Mouse (Mus musculus): ENCODE data around the gene Tmem273. TPM values are rescaled to one million over a fixed set of nuclear protein-coding genes. Genes with fewer than 3 reads are reported as not detected.

The Tmem273 gene
- polyA plus RNA-seq, 1 experiment from 2014 or later, result 0.98 TPM

- H3K27ac ChIP-seq (ENCODE audit: low read depth, low read length), result no peak overlapping the region
- H3K9ac ChIP-seq (ENCODE audit: low read depth, low read length), result no peak overlapping the region
- no peak for TF ChIP-seq CTCF (IDR thresholded peaks at IDR 0.05; ENCODE audit: low read depth)
- no peak overlapping the region for H3K4me2 ChIP-seq (replicated peaks; ENCODE audit: low read depth)
- H3K27me3 ChIP-seq (replicated peaks; ENCODE audit: control insufficient read depth, insufficient read depth, low read length), result no peaks in the 10 kb centered on the region
- no peaks in the 10 kb centered on the region for H3K4me1 ChIP-seq (replicated peaks; ENCODE audit: control insufficient read depth, insufficient read depth, low read length)
- no peak overlapping the region for H3K4me3 ChIP-seq (ENCODE audit: low read depth, low read length)
- H3K36me3 ChIP-seq (ENCODE audit: control insufficient read depth, insufficient read depth), result no peaks in the 10 kb centered on the region
- ATAC-seq, result no peak
- no peaks in the 10 kb centered on the region for H3K9me3 ChIP-seq (ENCODE audit: control insufficient read depth)
- 61% methylated on average over 7 of the region's 7 CpGs for WGBS
Observed at GRCm38 (mm10) chr14:32817258-32817657, 31.5 kb downstream of the Tmem273 start.

- no peak overlapping the region for H3K27ac ChIP-seq (ENCODE audit: low read depth, low read length)
- no peak for ATAC-seq
Observed at GRCm38 (mm10) chr14:32819297-32819696, 33.5 kb downstream of the Tmem273 start.

GRCm38 (mm10) chr14:32822812-32823211 is 37.0 kb downstream of the Tmem273 start:
- no peaks in the 10 kb centered on the region for H3K9me3 ChIP-seq (ENCODE audit: control insufficient read depth)
- H3K27ac ChIP-seq (ENCODE audit: low read depth, low read length), result no peak overlapping the region
- no peak overlapping the region for H3K4me2 ChIP-seq (replicated peaks; ENCODE audit: low read depth)
- ATAC-seq, result no peak
- no peak overlapping the region for H3K4me3 ChIP-seq (ENCODE audit: low read depth, low read length)
- TF ChIP-seq CTCF (IDR thresholded peaks at IDR 0.05; ENCODE audit: low read depth), result no peak
- no peaks in the 10 kb centered on the region for H3K36me3 ChIP-seq (ENCODE audit: control insufficient read depth, insufficient read depth)
- H3K4me1 ChIP-seq (replicated peaks; ENCODE audit: control insufficient read depth, insufficient read depth, low read length), result peaks cover 6% of the 10 kb centered on the region; the same call in 1 of the 2 replicates
- 71% methylated on average over 4 of the region's 4 CpGs for WGBS
- H3K9ac ChIP-seq (ENCODE audit: low read depth, low read length), result no peak overlapping the region
- H3K27me3 ChIP-seq (replicated peaks; ENCODE audit: control insufficient read depth, insufficient read depth, low read length), result no peaks in the 10 kb centered on the region

More at GRCm38 (mm10) chr14:32819297-32819696, 33.5 kb downstream of the Tmem273 start:
- Histone ChIP-seq H3K9me3 (ENCODE audit: control insufficient read depth) (no peaks in the 10 kb centered on the region), H3K4me1 (replicated peaks; ENCODE audit: control insufficient read depth, insufficient read depth, low read length) (no peaks in the 10 kb centered on the region), H3K4me3 (ENCODE audit: low read depth, low read length) (no peak overlapping the region), H3K9ac (ENCODE audit: low read depth, low read length) (no peak overlapping the region), H3K27me3 (replicated peaks; ENCODE audit: control insufficient read depth, insufficient read depth, low read length) (no peaks in the 10 kb centered on the region), H3K36me3 (ENCODE audit: control insufficient read depth, insufficient read depth) (no peaks in the 10 kb centered on the region), H3K4me2 (replicated peaks; ENCODE audit: low read depth) (no peak overlapping the region)
- TF ChIP-seq CTCF (IDR thresholded peaks at IDR 0.05; ENCODE audit: low read depth), result no peak
- WGBS, result 52% methylated on average over 1 of the region's 1 CpGs

- H3K4me1 ChIP-seq (replicated peaks; ENCODE audit: control insufficient read depth, insufficient read depth, low read length), result peaks cover 15% of the 10 kb centered on the region; the same call in 1 of the 2 replicates
- no peak overlapping the region for H3K4me3 ChIP-seq (ENCODE audit: low read depth, low read length)
- no peak overlapping the region for H3K9ac ChIP-seq (ENCODE audit: low read depth, low read length)
- no peak overlapping the region for H3K4me2 ChIP-seq (replicated peaks; ENCODE audit: low read depth)
- H3K36me3 ChIP-seq (ENCODE audit: control insufficient read depth, insufficient read depth), result no peaks in the 10 kb centered on the region
- H3K27me3 ChIP-seq (replicated peaks; ENCODE audit: control insufficient read depth, insufficient read depth, low read length), result no peaks in the 10 kb centered on the region
- H3K27ac ChIP-seq (ENCODE audit: low read depth, low read length), result no peak overlapping the region
- 63% methylated on average over 3 of the region's 3 CpGs for WGBS
- no peaks in the 10 kb centered on the region for H3K9me3 ChIP-seq (ENCODE audit: control insufficient read depth)
- ATAC-seq, result no peak
- TF ChIP-seq CTCF (IDR thresholded peaks at IDR 0.05; ENCODE audit: low read depth), result no peak
Observed at GRCm38 (mm10) chr14:32823861-32824260, 38.1 kb downstream of the Tmem273 start.

GRCm38 (mm10) chr14:32824267-32825150 is 38.7 kb downstream of the Tmem273 start:
- Histone ChIP-seq H3K27ac (ENCODE audit: low read depth, low read length) (no peak overlapping the region), H3K27me3 (replicated peaks; ENCODE audit: control insufficient read depth, insufficient read depth, low read length) (no peaks in the 10 kb centered on the region), H3K9ac (ENCODE audit: low read depth, low read length) (no peak overlapping the region), H3K4me3 (ENCODE audit: low read depth, low read length) (no peak overlapping the region), H3K4me2 (replicated peaks; ENCODE audit: low read depth) (no peak overlapping the region), H3K36me3 (ENCODE audit: control insufficient read depth, insufficient read depth) (no peaks in the 10 kb centered on the region), H3K4me1 (replicated peaks; ENCODE audit: control insufficient read depth, insufficient read depth, low read length) (peaks cover 15% of the 10 kb centered on the region; the same call in 1 of the 2 replicates), H3K9me3 (ENCODE audit: control insufficient read depth) (no peaks in the 10 kb centered on the region)
- TF ChIP-seq CTCF (IDR thresholded peaks at IDR 0.05; ENCODE audit: low read depth), result no peak
- 44% methylated on average over 14 of the region's 14 CpGs for WGBS
- ATAC-seq, result no peak

GRCm38 (mm10) chr14:32825426-32826032 is 39.8 kb downstream of the Tmem273 start:
- 9% methylated on average over 11 of the region's 11 CpGs for WGBS
- H3K9ac ChIP-seq (ENCODE audit: low read depth, low read length), result no peak overlapping the region

More at GRCm38 (mm10) chr14:32825426-32826032, 39.8 kb downstream of the Tmem273 start:
- Histone ChIP-seq H3K4me2 (replicated peaks; ENCODE audit: low read depth) (peak overlapping the region; percentile 32; the same call in 1 of the 2 replicates), H3K27me3 (replicated peaks; ENCODE audit: control insufficient read depth, insufficient read depth, low read length) (no peaks in the 10 kb centered on the region), H3K27ac (ENCODE audit: low read depth, low read length) (no peak overlapping the region), H3K36me3 (ENCODE audit: control insufficient read depth, insufficient read depth) (no peaks in the 10 kb centered on the region), H3K4me3 (ENCODE audit: low read depth, low read length) (no peak overlapping the region), H3K9me3 (ENCODE audit: control insufficient read depth) (no peaks in the 10 kb centered on the region), H3K4me1 (replicated peaks; ENCODE audit: control insufficient read depth, insufficient read depth, low read length) (peaks cover 15% of the 10 kb centered on the region; the same call in 1 of the 2 replicates)
- ATAC-seq, result peak; percentile 62
- no peak for TF ChIP-seq CTCF (IDR thresholded peaks at IDR 0.05; ENCODE audit: low read depth)
